Mouse (Mus musculus) lung, postnatal 25 days (tissue): ENCODE data around the gene Zmym4.

Experiments used
- DNase-seq: peaks from one replicate; pipeline ENCODE4 v3.0.0; 2022; ENCODE audit warnings: low spot score

The Zmym4 gene

GRCm38 (mm10) chr4:126942846-126943245 is 25.1 kb downstream of the Zmym4 start:
- no peak for DNase-seq

- DNase-seq = no peak
These were observed 40.2 kb downstream of the Zmym4 start for GRCm38 (mm10) chr4:126927701-126928100.

GRCm38 (mm10) chr4:126889879-126890278 is 78.1 kb downstream of the Zmym4 start:
- DNase-seq = no peak

GRCm38 (mm10) chr4:126885953-126886352 is 82.0 kb downstream of the Zmym4 start:
- DNase-seq = no peak

GRCm38 (mm10) chr4:126883602-126884001 is 84.3 kb downstream of the Zmym4 start:
- DNase-seq = no peak

GRCm38 (mm10) chr4:126879560-126880275 is 88.2 kb downstream of the Zmym4 start:
- no peak for DNase-seq

- DNase-seq = peak; percentile 11
These were observed 95.2 kb downstream of the Zmym4 start for GRCm38 (mm10) chr4:126872717-126873116.

- no peak for DNase-seq
These were observed 99.2 kb downstream of the Zmym4 start for GRCm38 (mm10) chr4:126868699-126869098.

- DNase-seq = no peak
These were observed 106.2 kb downstream of the Zmym4 start for GRCm38 (mm10) chr4:126861514-126862266.

- DNase-seq = no peak
These were observed 107.5 kb downstream of the Zmym4 start for GRCm38 (mm10) chr4:126860268-126860986.

- no peak for DNase-seq
These were observed 115.0 kb downstream of the Zmym4 start for GRCm38 (mm10) chr4:126852971-126853370.

- DNase-seq = no peak
These were observed 117.2 kb downstream of the Zmym4 start for GRCm38 (mm10) chr4:126850778-126851080.

- DNase-seq = no peak
These were observed 117.7 kb downstream of the Zmym4 start for GRCm38 (mm10) chr4:126850019-126850777.

GRCm38 (mm10) chr4:126846971-126847370 is 121.0 kb downstream of the Zmym4 start:
- no peak for DNase-seq

GRCm38 (mm10) chr4:126845664-126846063 is 122.3 kb downstream of the Zmym4 start:
- DNase-seq = no peak

GRCm38 (mm10) chr4:126842911-126843310 is 125.0 kb downstream of the Zmym4 start:
- peak; percentile 10 for DNase-seq

- DNase-seq = no peak
These were observed 126.9 kb downstream of the Zmym4 start for GRCm38 (mm10) chr4:126840996-126841560.

GRCm38 (mm10) chr4:126839873-126840272 is 128.1 kb downstream of the Zmym4 start:
- DNase-seq = peak; percentile 76

- DNase-seq = no peak
These were observed 129.1 kb downstream of the Zmym4 start for GRCm38 (mm10) chr4:126838799-126839198.

GRCm38 (mm10) chr4:126831122-126831521 is 136.8 kb downstream of the Zmym4 start:
- no peak for DNase-seq

- no peak for DNase-seq
These were observed 144.0 kb downstream of the Zmym4 start for GRCm38 (mm10) chr4:126823917-126824316.
